Mouse (Mus musculus) adrenal gland, adult 10 weeks (tissue): ENCODE results near the gene Igsf23. TPM values are rescaled to one million over a fixed set of nuclear protein-coding genes. Genes with fewer than 3 reads are reported as not detected.

Experiments
- polyA plus RNA-seq: library from polyadenylated mRNA; stranded (reverse); fragments of 350-450 nt; fragmentation: Illumina TruSeq; extraction: RNeasy Lipid Tissue Mini Kit (QIAGEN cat#74804); gene quantifications from one replicate; pipeline ENCODE4 v1.2.3, GENCODE M21; 2014; ENCODE audit warnings: low read depth, low replicate concordance

Gene Igsf23
- polyA plus RNA-seq, result not detected

DNA sequence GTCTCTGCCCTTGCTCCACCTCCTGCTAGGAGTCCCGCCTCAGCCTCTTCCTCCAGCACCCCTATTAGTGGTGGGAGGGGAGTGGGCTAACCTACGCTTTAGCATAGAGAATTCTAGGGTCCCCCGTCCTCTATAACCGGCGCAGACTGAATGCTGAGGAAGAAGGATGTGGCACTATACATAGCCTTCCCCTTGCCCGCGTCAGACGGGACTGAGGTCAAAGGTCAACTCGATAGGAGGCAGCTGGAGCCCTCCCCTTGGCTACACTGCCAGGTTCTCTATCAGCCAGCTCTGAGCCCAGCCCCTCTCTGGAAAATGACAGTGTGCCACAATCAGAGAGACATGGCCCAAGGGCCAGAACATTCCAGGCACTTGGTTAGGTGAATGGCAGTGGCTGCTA is at the start of gene Igsf23:
Gene Igsf23 (minus strand): TSS at position 168 of the 400 bp plus-strand sequence.

GRCm38 (mm10) chr7:19991165-19991564 is 40.6 kb upstream of the Igsf23 start, which contains the start of gene Nlrp9b:
TSS of gene Nlrp9b (plus strand) at chr7:19991465.

GRCm38 (mm10) chr7:19964985-19965579 is 14.5 kb upstream of the Igsf23 start, which contains the start of gene Ceacam20:
TSS of gene Ceacam20 (plus strand) at chr7:19965412.

DNA sequence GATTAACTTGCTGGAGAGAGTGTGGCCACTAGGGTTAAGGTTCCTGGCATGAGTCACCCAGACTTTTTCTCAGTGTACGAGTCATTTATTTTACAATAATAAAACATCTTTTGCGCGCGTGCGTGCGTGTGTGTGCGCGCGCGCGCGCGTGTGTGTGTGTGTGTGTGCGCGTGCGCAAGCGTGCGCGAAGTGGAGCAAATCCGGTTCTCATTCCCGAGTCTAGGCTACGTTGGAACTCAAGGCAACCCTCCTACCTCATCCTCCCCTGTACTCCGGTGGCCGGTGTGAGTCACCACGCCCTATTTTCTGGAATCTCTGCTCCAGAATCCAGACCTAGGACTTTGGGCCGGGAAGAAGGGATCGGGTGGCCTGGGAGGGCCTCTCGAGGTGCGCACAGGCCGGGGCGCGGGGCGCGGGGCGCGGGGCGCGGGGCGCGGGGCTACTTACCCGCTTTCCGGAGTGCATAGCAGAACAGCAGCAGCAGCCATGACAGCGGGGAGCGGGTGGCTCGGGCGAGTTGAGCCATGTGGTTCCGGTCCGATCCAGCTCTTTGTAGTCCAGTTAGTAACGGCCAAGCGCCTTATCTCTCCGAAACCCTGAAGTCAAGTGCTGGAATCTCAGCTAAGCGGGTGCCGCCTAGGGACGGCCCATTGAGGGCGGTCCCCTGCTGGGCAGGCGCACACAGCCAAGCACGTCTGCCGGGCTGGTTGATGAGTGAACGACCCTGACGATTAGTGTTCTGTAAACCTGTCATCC is 29.9 kb downstream of the Igsf23 start, which contains the start of gene Pvr:
Gene Pvr (minus strand): TSS at position 655 of the 756 bp plus-strand sequence.

DNA sequence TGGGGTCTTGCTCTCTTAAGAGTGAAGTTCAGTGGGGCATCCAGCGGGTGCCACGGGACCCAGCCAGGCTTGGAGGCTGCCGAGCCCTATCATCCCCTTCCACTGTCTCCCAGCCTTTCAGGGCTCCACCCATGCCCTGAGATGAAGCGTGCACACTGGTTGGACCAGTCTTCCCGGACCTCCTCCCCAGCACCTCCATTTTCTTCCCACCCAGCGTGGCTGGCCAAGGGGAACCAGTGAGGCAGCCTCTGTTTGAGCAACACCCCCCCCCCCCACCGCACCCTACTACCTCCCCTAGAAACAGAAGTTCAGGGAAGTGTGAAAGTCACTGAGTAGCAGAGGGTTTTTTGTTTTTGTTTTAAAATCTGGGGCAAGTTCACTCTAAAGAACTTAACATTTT is 62.7 kb downstream of the Igsf23 start, which contains the start of gene Ceacam19:
Gene Ceacam19 (minus strand): TSS at position 117 of the 400 bp plus-strand sequence.

Other genes starting within 250 kb of the Igsf23 start
- gene Tomm40, start 235.3 kb downstream of the Igsf23 start, polyA plus RNA-seq, result 0.82 TPM
- gene Nectin2, start 200.3 kb downstream of the Igsf23 start, polyA plus RNA-seq, result 6.1 TPM
- not detected for gene Bcam, start 179.7 kb downstream of the Igsf23 start, polyA plus RNA-seq
- not detected for gene Cblc, start 153.9 kb downstream of the Igsf23 start, polyA plus RNA-seq
- gene Bcl3, start 128.0 kb downstream of the Igsf23 start, polyA plus RNA-seq, result not detected
- not detected for gene Gm19345, start 98.8 kb downstream of the Igsf23 start, polyA plus RNA-seq
- not detected for gene Ceacam16, start 89.5 kb downstream of the Igsf23 start, polyA plus RNA-seq
- not detected for gene Ceacam19, start 62.8 kb downstream of the Igsf23 start, polyA plus RNA-seq
- 41.5 TPM for gene Pvr, start 29.6 kb downstream of the Igsf23 start, polyA plus RNA-seq
- gene Ceacam20, start 14.7 kb upstream of the Igsf23 start, polyA plus RNA-seq, result not detected
- gene Nlrp9b, start 40.7 kb upstream of the Igsf23 start, polyA plus RNA-seq, result not detected
- gene Vmn1r91, start 148.9 kb upstream of the Igsf23 start, polyA plus RNA-seq, result not detected
- gene Gm16442, start 171.8 kb upstream of the Igsf23 start, polyA plus RNA-seq, result not detected
- not detected for gene Vmn1r93, start 188.3 kb upstream of the Igsf23 start, polyA plus RNA-seq
- gene Vmn1r94, start 217.6 kb upstream of the Igsf23 start, polyA plus RNA-seq, result not detected
- not detected for gene Vmn1r95, start 243.0 kb upstream of the Igsf23 start, polyA plus RNA-seq